Mouse (Mus musculus): Measurements from ENCODE around the gene Nbr1. TPM values are rescaled to one million over a fixed set of nuclear protein-coding genes. Genes with fewer than 3 reads are reported as not detected.
"Not testable (repeated sequence)": the region's sequence is repeated elsewhere in the genome, so short reads cannot be mapped to it uniquely, and the experiment has no call there.

Gene Nbr1
- total RNA-seq, 4 experiments from 2014 or later: 131 to 144 (median 133) TPM

DNA sequence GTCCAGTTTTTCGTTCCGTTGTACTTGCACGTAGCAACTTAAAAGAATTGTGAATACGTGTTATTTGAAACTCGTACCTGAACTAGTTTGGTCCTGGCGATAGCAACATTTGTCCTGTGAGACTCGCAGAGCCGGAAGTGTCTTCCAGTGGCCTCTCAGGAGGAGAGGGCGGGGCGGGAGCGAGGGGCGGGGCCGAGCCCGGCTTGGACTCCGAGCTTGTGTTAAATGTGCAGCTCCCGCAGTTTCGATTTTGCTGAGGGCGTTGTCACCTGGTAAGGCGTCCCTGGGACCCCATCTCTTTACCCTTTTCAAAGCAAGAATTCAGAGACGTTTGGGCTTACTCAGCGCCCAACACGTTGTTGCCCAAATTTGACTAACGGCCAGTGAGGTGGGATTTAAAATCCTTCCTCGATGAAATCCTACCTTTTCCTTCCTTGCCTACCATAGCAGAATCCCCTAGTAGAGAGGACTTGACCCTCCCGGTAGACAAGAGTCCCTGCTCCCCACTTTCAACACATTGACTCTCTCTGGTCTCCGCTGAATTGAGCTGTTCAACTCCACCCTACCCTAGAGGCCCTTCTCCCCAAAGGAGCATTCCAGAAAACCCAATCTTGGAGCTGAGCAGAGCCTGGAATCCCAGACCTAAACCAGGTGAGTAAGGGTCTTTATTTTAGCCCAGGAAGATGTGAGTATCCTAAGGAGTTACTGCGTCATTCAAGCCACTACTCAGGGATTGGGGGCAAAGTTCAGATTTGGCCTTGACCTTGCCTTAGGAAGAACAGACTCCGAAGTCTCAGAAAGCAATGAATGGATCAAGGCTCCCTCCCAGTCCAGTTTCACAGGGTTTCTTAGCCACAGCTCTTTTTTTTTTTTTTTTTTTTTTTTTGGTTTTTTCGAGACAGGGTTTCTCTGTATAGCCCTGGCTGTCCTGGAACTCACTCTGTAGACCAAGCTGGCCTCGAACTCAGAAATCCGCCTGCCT is 30.4 kb downstream of the Nbr1 start, which contains the start of gene Tmem106a:
TSS of gene Tmem106a (plus strand) at position 189 of the 982 bp plus-strand sequence.
- DNase-seq (ENCODE audit: low spot score in 2 of 2): no peak

DNA sequence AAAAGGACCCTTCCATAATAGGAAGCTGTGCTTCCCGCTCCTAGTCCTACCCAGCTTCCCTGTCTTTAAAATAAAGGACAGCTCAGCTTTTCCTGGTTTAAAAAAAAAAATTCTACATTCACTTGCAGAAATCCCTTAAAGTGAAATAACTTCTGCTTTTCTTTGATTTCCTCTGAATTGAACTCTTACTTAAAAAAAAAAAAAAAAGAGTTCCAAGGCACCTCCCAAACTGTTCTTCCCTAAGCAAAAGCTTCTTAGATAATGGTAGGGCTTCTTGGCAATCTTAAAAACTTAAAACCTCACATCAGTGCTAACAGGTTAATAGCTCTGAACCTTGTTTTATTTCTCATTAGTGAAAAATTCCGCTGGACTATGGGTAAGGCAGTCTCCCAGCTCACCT is 31.3 kb downstream of the Nbr1 start:
- no peak for DNase-seq (ENCODE audit: low spot score in 2 of 2)

DNA sequence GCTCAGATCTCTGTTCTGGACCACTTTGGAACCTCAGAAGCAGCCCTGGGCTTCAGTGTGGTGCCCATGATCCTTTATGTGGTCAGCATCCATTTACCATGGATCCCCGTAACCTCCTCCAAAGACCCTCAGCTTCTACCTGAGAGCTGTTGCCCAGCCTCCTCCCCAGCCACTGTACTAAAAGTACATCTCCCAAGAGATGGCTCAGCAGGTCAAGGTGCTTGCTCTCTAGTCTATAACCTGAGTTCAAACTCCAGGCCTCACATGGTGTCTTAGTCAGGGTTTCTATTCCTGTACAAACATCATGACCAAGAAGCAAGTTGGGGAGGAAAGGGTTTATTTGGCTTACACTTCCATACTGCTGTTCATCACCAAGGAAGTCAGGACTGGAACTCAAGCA is 33.1 kb downstream of the Nbr1 start:
- not testable (repeated sequence) for DNase-seq (ENCODE audit: low spot score in 2 of 2)

DNA sequence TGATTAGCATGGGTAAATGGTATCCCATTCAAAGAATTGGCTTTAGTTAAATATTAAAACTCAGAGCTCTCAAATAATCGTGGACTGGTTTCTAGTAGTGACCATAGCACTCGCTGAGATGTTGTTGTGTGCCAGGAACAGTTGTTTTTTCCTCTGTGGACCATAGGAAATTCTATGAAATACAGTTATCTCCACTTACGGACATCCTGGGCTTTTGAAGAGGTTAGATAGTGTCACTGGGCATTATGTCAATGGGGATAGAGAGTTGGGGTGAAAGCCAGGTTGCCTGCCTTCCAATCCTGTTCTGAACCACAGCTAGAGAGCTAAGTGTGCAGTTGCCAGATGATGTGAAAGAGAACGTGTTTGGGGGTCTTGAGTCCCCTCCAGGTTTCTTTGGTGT is 33.9 kb downstream of the Nbr1 start:
- DNase-seq (ENCODE audit: low spot score in 2 of 2): no peak

DNA sequence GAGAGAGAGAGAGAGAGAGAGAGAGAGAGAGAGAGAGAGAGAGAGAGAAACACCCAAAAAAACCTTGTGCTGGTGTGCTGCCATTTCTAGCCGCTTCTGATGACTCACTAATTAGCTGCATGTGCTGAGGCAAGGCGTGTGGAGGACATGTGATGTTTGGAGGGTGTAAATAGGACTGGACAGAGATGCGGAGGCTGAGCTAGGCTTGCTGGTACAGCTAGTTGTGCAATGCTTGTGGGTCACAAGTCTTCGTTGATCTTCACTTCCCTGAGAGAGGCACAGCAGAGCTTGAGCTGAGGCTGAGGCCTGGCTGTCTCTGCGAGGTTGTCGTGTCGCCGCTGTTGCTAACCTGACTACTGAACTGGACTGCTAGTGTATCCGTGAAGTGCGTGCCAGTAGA is 35.7 kb downstream of the Nbr1 start:
- DNase-seq (ENCODE audit: low spot score in 2 of 2): peak in 1 of 2 experiments; percentile 75

DNA sequence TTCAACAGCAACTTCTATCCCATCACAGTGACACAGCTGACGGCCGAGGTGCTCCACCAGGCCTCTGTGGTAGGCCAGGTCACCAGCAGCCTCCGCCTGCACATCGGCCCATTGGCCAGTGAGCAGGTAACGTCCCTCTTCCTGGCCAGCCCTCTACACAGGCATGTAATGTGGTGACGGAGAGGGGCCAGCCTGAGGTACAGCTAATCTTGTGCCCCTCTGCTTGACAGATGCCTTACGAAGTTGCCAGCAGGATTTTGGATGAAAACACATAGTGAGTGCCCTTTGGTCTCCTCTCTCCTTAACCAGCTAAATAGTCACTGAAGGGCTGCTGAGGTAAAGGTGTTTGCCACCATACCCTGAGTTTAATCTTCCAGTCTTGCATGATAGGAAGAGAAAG is 36.9 kb downstream of the Nbr1 start:
- DNase-seq (ENCODE audit: low spot score in 2 of 2): no peak

DNA sequence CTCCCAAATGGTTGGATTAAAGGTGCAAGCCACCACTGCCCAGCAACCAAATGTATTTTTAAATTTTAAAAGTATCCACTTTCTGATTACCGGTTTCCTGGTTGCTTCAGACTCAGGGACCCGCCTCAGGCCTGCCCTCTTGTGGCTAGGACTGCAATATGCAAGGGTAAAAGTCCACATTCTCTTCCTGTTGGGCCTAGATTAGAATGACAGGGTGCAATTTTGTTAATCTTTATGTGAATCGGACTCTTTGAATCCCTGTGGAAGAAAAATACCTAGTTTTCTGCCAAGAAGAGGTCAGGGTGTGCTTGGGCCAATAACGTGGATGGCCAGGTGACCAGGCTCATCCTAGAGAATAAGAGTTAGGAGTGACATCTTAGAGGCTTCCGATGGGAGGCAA is 37.5 kb downstream of the Nbr1 start:
- DNase-seq (ENCODE audit: low spot score in 2 of 2): no peak

DNA sequence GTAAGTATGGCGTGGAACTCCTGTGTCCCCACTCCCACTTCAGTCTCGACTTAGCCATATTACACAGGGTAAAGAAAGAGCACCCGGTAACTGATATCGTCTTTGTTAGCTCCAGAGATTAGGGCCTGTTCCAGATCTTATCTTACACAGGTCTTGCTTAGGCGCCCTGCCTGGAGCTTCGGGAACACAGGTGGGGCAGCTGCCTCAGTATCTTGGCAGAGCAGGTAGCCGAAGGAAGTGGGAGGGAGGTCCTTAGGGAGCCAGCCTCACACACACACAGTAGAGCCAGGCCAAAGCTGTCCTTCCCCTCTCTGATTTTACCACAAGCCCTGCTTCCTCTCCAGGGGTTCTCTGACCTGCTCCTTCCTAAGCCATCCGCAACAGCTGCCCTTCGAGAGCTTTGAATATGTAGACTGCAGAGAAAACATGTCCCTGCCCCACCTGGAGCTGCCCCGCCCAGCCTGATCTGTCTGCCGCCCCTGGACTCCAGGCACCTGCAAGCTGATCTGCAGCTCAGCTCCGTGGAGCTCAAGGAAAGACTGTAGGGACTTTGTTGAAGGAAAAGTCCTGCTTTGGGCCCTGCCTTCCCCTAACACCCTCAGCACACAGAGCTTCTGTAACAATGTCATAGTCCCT is 38.2 kb downstream of the Nbr1 start:
- no peak for DNase-seq (ENCODE audit: low spot score in 2 of 2)

DNA sequence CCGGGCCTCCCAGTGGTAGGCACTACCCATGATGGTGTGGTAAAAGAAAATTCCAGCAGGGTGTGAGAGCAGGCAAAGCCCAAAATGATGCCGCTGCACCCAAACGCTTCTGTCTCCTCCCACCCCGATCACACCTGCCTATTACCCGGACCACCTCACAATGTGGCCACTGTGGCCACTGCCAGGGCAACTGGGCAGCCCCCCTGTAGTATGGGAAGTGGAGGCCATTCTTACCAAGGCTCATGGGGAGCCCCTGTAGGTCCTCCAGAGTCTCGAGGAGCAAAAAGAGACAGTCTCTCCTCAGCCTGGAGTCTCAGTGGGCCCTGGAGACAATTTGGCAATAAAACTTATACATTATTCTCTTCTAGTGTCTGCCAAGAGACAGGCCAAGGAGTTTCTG is 47.2 kb downstream of the Nbr1 start, which contains the start of gene Gm11634:
TSS of gene Gm11634 (minus strand) at position 101 of the 400 bp plus-strand sequence.
- DNase-seq (ENCODE audit: low spot score in 2 of 2): no peak

DNA sequence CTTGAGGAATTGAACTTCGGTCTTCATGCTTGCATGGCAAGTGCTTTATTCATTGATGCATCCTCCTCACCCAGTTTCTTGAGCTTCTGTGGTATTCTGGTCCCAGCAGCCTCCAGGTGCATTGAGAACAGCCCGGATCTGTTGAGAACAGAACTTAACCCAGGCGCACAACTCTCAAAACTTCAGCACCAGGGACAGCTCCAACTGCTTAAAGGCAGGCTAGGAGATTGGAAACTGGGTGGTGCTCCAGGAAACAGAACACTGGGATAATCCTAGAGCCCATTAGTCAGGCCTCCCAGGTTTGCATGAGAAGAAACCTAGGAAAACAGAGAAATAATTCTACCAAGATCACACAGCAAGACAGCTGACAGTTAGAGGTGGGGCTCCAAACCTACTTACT is 50.5 kb downstream of the Nbr1 start:
- DNase-seq (ENCODE audit: low spot score in 2 of 2): no peak

DNA sequence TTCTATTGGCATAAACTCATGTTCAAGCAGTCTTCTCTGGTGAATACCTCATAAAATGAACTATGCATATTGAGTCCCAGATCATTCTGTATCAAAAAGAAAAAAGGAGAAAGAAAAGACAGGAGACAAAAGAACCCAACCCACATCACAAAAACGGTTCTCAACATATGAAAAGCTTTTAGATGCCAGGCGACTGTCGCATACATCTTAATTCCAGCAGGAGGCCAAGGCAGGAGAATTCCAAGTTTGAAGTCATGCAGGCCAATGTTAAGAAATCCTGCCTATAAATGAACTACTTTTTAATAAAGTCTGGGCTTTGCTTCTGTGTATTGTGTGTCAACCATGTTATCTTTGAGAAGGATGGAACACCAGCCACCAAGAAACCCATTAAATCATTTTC is 52.2 kb downstream of the Nbr1 start:
- no peak for DNase-seq (ENCODE audit: low spot score in 2 of 2)

DNA sequence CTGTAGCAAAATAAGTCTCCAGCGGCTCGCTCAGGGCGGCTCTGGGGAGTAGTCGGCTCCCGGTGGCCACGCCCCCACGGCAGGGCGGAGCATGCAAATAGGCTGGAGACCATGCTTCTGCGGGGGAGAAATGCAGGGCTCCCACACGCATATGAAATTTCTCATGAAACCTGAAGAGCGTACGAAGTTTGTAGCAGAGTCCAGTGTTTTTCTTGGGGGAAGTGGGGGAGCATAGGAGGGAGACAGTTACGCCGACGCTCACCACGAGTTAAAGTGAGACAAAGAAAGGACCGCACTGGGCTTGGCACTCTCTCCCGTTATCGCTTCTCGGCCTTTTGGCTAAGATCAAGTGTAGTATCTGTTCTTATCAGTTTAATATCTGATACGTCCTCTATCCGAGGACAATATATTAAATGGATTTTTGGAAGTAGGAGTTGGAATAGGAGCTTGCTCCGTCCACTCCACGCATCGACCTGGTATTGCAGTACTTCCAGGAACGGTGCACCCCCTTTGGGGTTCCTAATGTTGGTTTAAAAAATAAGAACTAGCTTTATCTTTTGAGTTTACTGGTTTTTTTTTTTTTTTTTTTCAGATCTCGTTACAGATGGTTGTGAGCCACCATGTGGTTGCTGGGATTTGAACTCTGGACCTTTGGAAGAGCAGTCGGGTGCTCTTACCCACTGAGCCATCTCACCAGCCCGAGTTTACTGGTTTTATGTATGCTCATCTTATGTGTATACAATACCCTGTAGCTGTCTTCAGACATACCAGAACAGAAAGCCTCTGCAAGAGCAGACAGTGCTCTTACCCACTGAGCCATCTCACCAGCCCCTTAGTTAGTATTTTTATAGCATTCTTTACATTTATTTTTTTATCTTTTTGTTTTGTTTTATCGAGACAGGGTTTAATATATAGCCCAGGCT is 52.8 kb downstream of the Nbr1 start:
- not testable (repeated sequence) for DNase-seq (ENCODE audit: low spot score in 2 of 2)

DNA sequence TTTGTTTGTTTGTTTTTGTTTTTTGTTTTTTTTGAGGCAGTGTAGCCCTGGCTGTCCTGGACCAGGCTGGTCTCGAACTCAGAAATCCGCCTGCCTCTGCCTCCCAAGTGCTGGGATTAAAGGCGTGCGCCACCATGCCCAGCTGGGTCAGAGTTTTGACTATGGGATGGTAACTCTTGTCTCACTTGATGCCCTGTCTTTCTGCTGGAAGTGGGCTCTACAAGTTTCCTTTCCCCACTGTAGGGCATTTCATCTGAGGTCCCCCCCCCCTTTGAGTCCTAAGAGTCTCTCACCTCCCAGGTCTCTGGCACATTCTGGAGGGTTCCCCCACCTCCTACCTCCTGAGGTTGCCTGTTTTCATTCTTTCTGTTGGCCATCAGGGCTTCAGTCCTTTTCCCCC is 55.2 kb downstream of the Nbr1 start:
- not testable (repeated sequence) for DNase-seq (ENCODE audit: low spot score in 2 of 2)

DNA sequence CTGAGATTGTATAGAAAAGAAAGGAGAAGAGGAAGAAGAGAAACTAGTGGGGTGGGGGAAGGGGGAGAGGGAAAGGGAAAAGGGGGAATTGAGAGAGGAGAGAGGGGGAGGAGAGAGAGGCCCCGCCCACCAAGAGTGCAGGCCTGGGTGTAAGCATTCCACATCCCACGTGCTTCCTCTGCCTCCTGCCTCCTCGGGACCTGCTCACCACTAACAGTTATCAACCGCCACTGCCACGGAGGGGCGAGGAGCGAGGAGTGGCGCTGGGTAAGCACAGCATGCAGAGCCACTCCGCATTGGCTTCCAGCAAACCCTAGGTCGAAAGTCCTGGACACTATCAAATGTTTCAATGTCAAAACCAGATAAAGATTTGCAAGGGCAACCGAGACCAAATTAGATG is 58.5 kb downstream of the Nbr1 start:
- no peak for DNase-seq (ENCODE audit: low spot score in 2 of 2)

DNA sequence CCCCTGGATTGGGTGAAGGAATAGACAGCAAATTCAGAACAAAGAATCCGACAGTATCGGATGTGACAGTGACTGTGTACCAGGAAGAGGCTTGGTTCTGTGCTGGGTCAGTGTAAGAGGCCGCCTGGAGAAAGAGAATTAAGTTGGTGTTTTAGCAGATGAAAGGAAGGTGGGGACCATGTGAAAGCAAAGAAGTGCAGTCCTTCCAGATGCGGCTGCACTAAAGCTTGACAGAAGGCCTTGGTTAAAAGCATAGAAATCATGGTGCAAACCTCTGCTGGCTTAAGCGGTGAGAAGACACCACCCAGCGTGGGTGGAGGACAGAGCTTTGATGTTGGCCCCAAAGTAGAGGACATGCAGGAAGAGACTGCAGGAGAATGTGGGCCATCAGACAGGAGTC is 61.6 kb downstream of the Nbr1 start:
- no peak for DNase-seq (ENCODE audit: low spot score in 2 of 2)

DNA sequence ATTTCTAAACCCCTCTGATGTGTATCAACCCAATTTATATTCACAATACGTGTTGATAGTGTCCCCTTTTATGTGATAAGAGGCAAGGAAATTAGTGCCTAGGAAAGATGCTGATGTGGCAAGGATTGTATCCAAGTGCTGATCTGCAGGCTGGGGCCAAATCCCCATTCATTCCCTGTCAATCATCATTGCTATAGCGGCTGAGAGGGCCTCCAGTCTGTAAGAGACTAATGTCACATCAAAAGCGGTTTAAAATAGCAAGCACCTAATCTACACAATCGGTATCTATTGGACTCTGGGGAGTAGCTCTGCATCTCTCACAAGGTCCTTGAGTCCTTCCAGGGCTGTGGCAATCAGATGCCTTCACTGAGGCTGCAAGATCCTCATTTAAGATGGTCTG is 62.2 kb downstream of the Nbr1 start:
- DNase-seq (ENCODE audit: low spot score in 2 of 2): no peak

DNA sequence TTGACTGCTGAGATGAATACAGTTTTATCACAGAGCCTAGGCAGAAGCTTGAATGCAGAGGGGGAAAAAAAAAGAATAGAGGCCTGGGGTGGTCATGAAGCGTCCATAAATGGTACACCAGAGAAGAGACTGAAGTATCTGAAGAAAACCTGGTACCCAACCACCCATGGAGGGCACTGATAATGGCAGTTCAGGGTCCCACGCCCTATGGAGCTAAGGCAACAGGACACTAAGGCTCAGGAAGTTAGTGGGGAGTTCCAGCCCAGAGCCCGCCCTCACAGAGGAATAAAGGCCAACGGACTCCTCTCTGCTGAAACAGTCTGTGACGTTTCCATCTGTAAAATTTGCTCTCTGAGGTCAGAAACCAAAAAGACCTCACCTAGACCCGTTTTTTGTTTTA is 63.4 kb downstream of the Nbr1 start:
- no peak for DNase-seq (ENCODE audit: low spot score in 2 of 2)

DNA sequence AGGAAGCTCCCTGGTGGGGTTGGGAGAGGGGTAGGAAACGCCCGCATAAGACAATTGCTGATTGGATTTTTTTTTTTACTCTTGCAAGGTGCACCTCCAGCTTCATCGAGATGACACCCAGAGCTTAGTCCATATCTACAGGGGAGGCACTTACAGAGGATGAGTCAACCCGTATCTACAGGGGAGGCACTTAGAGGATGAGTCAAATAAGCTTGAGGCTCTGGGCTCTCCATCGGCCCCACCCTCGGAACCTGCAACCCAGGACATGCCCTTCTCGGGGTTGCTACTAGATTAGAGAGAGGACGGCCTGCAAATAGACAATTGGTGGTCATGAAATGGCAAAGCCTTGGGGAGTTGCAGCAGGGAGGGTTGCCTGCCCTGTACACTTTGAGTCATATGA is 64.2 kb downstream of the Nbr1 start:
- no peak for DNase-seq (ENCODE audit: low spot score in 2 of 2)

DNA sequence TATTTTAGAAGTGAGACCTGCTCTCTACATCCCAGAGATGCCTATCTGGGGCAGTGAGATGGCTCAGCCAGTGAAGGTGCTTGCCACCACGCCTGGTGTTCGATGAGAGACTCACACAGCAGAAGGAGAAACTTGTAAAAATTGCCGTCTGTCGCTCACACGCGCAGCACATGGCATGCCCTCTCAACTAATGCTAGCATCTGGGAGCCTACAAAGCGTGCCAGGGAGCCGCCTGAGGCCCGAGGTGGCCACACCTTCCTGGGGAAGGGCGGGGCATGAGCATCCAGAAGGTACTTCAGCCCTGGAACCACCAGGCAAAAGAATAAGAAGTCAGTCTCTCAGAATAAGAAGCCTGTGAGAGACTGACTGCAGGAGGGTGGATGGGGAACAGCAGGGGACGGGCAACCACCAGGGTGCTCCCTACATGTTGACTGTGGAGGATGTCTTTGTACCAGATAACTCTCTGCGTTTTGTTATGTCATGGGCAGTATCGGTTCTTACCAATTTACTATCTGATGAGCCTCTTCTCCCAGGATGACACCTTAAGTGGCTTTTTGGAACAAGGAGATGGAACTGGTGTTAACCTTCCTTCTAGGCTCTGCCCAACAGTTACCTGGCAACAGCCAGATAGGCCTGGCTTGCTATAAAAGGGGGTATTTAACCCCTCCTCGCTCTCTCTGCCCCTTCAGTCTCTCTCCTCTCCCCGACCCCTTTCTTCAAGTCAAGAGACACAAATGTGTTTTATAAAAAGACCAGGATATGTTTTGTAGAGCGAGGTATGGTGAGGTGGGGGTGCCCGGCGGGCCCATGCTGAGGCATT is 65.2 kb downstream of the Nbr1 start:
- DNase-seq (ENCODE audit: low spot score in 2 of 2): no peak

DNA sequence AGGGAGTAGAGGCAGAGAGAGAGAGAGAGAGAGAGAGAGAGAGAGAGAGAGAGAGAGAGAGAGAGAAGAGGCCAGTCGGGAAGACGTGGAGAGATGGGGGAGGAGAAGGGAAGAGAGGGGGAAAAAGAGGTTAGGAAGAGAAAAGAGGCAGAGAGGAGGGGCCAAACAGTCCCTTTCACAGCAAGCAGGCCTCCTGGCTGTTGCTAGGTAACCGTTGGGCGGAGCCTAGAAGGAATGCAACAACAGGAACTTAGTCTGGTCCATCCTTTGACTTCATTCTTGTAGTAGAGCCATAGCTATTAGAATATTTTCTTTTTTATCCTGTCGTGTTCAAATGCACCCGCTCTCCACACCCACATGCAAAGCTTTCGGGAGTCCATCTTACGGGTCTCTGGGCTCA is 65.9 kb downstream of the Nbr1 start:
- DNase-seq (ENCODE audit: low spot score in 2 of 2): no peak

DNA sequence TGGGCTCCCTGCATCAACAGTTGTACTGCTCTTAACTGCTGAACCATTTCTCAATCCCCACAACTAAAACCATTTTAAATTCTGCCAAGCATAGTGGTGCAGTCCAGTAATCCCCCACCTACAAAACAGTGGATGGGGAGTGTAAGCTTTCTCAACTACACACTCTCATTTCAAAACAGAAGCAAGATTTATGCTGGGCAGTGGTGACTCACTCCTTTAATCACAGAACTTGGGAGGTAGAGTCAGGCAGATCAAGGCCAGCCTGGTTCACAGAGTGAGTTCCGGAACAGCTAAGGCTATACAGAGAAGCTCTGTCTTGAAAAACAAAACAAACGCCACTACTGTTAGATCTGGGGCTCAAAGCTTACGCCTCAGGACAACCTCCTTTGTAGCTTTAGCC is 66.6 kb downstream of the Nbr1 start:
- DNase-seq (ENCODE audit: low spot score in 2 of 2): no peak
